Mouse (Mus musculus): ENCODE measurements around the gene Plxnc1.

Plxnc1 gene

GRCm38 (mm10) chr10:94826436-94826835 is 118.2 kb downstream of the Plxnc1 start:
- DNase-seq (ENCODE audit: low read depth in 1 of 2, low spot score in 2 of 2): no peak

- no peak for DNase-seq (ENCODE audit: low read depth in 1 of 2, low spot score in 2 of 2)
Measured at GRCm38 (mm10) chr10:94825951-94826350, 118.7 kb downstream of the Plxnc1 start.

- no peak for DNase-seq (ENCODE audit: low read depth in 1 of 2, low spot score in 2 of 2)
Measured at GRCm38 (mm10) chr10:94823971-94824760, 120.5 kb downstream of the Plxnc1 start.

DNA sequence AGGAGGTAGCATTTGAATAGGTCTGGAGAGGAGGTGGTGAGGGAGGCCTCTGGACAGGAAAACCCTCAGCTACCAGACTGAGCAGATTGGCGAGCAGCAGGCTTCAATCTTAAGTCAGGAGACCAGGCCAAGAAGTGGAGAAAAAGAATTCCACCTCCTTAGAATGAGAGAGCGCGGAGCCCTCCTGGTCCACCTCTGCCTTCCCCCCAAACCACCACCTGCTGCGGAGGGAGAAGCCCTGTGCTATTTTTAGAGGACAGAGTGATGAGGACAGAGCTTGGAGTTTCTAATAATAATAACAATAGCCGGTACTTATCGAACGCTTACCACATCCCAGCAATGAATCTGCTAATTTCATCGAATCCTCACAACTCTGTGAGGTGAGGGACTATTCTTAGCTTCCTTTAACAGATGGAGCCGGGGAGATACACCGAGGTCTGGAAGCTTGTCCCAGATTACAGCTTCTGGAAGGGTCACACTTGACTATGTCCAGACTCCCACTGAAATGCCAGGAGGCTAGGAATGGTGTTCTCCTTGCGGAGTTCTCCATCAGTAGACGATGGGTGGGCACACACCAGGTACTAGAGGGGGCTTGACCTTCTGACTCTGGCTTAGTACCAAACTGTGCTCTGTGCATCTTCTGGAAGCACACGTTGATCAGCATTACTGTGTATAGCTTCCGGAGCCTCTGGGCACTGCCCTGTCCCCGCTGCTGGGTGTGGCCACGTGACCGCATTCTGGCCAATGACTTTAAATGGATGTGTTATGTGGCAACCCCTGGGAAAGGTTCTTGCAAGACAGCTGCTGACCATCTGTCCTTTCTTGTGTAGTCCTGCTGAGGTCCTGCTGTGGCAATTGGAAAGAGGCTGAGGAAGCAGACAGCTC is 125.6 kb downstream of the Plxnc1 start:
- DNase-seq (ENCODE audit: low read depth in 1 of 2, low spot score in 2 of 2): no peak

DNA sequence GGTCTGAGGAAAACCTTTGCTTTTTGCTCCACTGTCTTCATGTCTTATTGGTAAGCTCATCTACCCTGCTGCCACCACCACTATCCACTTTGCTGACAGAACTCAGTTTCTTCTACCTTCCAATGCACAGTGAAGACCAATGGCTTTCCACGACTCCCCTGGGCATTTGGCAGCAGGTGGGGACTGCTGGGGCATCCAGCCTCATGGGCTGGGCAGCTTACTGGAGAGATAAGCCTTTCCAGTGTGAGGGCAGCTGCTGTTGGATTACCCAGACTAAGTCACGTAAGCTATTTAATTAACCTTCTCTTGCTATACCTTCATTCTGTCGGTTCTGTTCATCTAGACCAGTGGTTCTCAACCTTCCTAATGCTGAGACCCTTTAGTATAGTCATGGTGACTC is 126.5 kb downstream of the Plxnc1 start:
- DNase-seq (ENCODE audit: low read depth in 1 of 2, low spot score in 2 of 2): no peak

DNA sequence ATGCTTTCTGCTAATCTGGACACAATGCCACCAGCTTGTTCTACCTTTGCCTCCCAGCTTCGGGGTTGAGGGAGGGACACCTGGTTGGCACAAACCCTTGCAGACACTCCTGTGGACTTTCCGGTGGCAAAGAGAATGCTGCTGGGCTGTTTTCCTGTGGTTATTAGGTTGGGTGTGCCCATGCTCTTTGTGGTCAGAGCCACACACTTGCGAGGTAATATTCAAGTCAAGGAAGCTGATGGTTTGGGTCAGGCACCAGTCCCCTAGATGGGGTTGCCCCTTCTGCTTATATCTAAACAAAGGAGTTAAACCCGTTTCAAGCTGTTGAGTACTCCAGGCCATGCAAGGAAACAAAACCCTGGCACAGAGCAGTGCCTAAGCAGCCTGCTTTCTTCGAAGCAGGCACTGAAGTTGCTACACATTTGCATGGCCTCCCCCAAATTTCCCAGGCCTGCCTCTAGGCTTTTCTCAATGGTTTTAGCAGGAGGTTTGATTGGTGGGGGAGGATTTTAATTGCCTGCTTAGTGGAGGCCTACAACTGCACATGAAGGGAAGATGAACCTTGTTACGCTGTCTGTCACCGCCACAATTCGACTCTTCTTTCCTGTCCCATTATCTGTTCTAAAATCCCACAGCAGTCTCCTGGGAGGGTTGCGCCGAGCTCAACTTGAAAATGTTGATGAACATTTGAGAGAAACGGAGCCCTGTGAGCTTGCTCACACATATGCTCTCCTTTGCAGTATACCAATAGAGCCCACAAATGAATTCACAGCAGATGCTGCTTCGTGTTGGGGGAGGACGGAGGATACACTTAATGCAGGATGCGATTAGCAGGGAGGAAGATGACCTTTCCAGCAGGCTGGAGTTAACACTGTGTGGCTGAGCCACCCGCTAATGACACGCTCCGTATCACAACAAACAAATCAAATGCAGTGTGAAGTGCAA is 132.5 kb downstream of the Plxnc1 start:
- DNase-seq (ENCODE audit: low read depth in 1 of 2, low spot score in 2 of 2): no peak

- DNase-seq (ENCODE audit: low read depth in 1 of 2, low spot score in 2 of 2): no peak
Measured at GRCm38 (mm10) chr10:94809946-94810472, 134.6 kb downstream of the Plxnc1 start.

GRCm38 (mm10) chr10:94808275-94808674 is 136.4 kb downstream of the Plxnc1 start:
- no peak for DNase-seq (ENCODE audit: low read depth in 1 of 2, low spot score in 2 of 2)

- no peak for DNase-seq (ENCODE audit: low read depth in 1 of 2, low spot score in 2 of 2)
Measured at GRCm38 (mm10) chr10:94807323-94807722, 137.3 kb downstream of the Plxnc1 start.

DNA sequence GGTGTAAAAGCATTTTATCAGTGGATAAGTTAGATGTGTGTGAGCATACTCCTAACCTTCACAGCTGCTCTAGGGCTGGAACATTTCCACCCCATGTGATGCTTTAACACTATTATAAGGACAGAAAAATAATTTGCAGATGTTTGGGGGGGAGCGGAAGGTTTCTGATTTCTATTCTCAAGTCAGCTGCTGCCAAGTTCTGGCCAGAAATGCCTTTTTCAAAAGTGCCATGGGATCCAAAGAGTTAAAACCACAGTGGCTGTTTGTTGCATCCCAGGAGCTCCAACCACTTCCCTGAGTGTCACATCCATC is 139.8 kb downstream of the Plxnc1 start:
- no peak for DNase-seq (ENCODE audit: low read depth in 1 of 2, low spot score in 2 of 2)

DNA sequence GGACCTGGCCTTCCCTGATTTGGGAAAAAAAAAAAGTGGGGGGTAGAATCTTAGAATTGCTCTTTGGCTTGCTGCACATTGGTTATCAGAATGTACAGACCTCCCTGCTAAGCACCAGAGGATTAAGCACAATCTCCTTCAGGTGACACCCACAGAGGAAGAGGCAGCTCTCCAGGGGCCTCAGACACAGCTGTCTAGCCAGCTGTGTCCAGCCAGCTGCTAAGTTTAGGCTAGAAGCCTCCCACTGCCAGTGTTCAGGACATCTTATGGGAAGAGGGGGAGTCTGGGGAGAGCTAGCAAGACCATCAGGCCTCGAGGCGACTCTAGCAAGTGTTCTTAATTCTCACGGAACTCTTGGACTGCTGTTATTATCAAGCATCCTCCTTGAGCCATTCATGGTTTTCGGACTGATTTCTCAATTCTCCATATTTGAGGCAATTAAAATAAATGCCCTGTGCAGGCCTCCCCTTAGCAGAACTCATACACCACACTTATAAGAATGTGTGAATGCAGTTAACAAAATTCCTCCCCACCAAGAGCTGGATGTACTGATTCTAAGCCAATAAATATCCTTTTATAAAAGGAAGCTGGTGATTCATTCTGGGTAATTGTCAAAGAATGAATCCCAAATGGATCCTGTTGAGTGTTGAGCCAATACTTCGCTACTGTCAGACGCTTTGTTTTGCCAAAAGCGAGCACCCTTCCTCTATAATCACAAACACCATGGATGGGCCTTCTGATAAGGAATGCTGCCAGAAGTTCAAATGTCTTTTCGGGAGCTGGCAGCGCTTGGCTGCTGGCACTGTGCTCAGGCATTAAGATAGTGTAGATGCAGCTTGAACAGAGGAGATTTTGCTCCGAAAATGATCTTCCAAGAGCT is 140.4 kb downstream of the Plxnc1 start:
- no peak for DNase-seq (ENCODE audit: low read depth in 1 of 2, low spot score in 2 of 2)

GRCm38 (mm10) chr10:94800677-94801354 is 143.8 kb downstream of the Plxnc1 start:
- no peak for DNase-seq (ENCODE audit: low read depth in 1 of 2, low spot score in 2 of 2)

DNA sequence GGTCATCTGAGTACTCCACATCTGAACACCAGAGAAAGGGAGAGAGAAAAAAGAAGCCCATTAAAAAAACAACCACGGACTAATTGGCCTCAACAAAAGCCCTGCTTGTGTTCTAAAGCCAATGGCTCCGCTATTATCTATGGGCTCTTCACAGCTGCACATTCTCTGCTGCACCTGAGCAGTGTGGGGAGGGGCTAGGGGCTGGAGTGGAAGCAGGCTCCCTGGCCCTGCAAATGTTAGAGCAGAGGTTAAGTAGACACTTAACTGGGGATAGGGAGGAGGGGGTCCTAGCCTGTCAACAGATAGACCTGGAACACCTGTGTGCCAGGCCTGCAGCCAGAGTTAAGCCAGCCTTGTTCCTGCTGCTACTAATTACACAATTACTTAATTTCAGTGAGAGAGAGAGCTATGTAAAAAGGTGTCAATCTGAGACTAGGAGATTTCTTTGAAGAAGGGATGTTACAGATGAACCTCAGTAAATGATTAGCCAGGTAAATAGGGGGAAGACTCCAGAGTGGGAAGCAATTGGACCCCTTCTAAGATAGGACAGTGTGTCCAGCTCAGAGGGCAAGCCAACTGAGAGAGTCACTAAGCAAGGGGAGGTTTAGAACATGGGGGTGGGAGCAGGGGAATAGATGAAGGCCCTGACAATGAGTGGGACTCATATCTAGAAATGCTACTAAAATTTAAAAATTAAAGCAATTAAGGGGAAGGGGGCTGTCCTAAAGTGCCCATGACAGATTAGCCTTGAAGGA is 145.0 kb downstream of the Plxnc1 start:
- DNase-seq (ENCODE audit: low read depth in 1 of 2, low spot score in 2 of 2): no peak

GRCm38 (mm10) chr10:94798128-94798527 is 146.5 kb downstream of the Plxnc1 start:
- no peak for DNase-seq (ENCODE audit: low read depth in 1 of 2, low spot score in 2 of 2)

- DNase-seq (ENCODE audit: low read depth in 1 of 2, low spot score in 2 of 2): no peak
Measured at GRCm38 (mm10) chr10:94794666-94795244, 149.9 kb downstream of the Plxnc1 start.

DNA sequence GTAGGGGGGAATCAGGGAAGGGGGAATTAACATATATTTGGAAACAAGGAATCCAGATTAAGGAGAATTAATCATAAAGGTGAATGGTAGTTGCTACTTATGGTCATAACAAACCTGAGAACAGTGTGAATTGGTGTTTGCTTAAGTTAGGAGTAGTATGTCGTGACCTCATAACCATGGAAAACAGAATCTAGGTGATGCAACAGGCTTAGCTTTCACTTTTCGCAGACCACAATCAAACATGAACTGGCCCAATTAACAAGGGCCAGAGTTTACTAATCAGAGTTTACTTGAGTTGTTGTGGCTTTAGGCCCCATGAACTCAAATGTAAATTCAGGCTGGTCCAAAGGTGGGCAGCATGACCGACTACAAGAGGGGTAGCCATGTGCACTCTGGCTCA is 150.7 kb downstream of the Plxnc1 start:
- no peak for DNase-seq (ENCODE audit: low read depth in 1 of 2, low spot score in 2 of 2)

DNA sequence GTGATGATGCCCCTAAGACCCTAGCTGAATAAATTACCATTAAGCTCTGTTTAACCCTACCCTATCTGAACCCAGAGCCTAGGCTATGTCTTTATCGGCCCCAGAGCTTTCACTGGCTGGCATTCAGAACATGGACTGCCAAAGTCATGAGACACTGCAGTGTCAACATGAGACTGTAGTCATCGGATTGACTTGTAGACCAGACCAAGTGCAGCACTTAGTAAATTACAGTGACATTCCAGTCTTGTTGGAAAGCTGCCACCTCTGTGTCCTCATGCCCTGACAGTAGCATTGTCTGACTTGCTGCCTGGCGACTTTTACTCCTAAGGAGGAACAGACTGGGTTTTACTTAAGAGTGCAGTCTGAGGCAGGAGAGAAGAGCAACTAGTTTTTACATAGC is 155.4 kb downstream of the Plxnc1 start:
- DNase-seq (ENCODE audit: low read depth in 1 of 2, low spot score in 2 of 2): no peak

GRCm38 (mm10) chr10:94780618-94781262 is 163.9 kb downstream of the Plxnc1 start:
- no peak for DNase-seq (ENCODE audit: low read depth in 1 of 2, low spot score in 2 of 2)
